Mouse (Mus musculus) left cerebral cortex, postnatal 14 days (tissue): ENCODE results near the gene Rbm45. TPM values are rescaled to one million over a fixed set of nuclear protein-coding genes. Genes with fewer than 3 reads are reported as not detected.

Source experiments
- DNase-seq, 2 experiments: peaks; one replicate each; pipeline ENCODE4 v3.0.0; 2021 to 2022; ENCODE audit warnings: low spot score in 2 of 2, mixed read lengths in 1 of 2
- intact Hi-C: fragments of 180-260 bp; cut with DNase I; formaldehyde crosslinking; loops from one replicate; pipeline ENCODE4 v1.15.1; 2025
- total RNA-seq, 2 experiments: library from RNA; stranded (reverse); gene quantifications; 2 replicates each; pipeline ENCODE4 v1.2.3; 2021

Rbm45 gene
- total RNA-seq, 2 experiments from 2014 or later = 38.2 to 40.2 TPM

- intact Hi-C loops = no loop called here
- no peak for DNase-seq
Measured at GRCm38 (mm10) chr2:76372244-76372643, 2.5 kb downstream of the Rbm45 start.

GRCm38 (mm10) chr2:76374544-76375206 is 4.9 kb downstream of the Rbm45 start:
- no peak for DNase-seq
- intact Hi-C loops = no loop called here

- intact Hi-C loops = no loop called here
- DNase-seq = no peak
Measured at GRCm38 (mm10) chr2:76378646-76379045, 8.9 kb downstream of the Rbm45 start.

GRCm38 (mm10) chr2:76386531-76386930 is 16.7 kb downstream of the Rbm45 start:
- DNase-seq = no peak
- intact Hi-C loops = no loop called here

GRCm38 (mm10) chr2:76400178-76400577 is 30.4 kb downstream of the Rbm45 start:
- intact Hi-C loops = no loop called here
- DNase-seq = no peak

- peak; percentile 37 to 40 for DNase-seq
Measured at GRCm38 (mm10) chr2:76405596-76406150, 35.9 kb downstream of the Rbm45 start.

GRCm38 (mm10) chr2:76406151-76406936 is 36.6 kb downstream of the Rbm45 start, which contains the start of gene Osbpl6:
TSS of gene Osbpl6 (plus strand) at chr2:76406508.
- DNase-seq = peak; percentile 67 to 73
- intact Hi-C loops = no loop called here

More at GRCm38 (mm10) chr2:76405596-76406150, 35.9 kb downstream of the Rbm45 start:
- intact Hi-C loops = no loop called here

- DNase-seq = peak; percentile 64 to 72
Measured at GRCm38 (mm10) chr2:76406937-76407441, 37.2 kb downstream of the Rbm45 start.

GRCm38 (mm10) chr2:76409526-76409925 is 39.7 kb downstream of the Rbm45 start:
- DNase-seq = no peak
- intact Hi-C loops = no loop called here

More at GRCm38 (mm10) chr2:76406937-76407441, 37.2 kb downstream of the Rbm45 start:
- intact Hi-C loops = no loop called here

- DNase-seq = no peak
- intact Hi-C loops = no loop called here
Measured at GRCm38 (mm10) chr2:76409986-76410385, 40.2 kb downstream of the Rbm45 start.

GRCm38 (mm10) chr2:76412924-76413323 is 43.1 kb downstream of the Rbm45 start:
- no peak for DNase-seq
- intact Hi-C loops = no loop called here

GRCm38 (mm10) chr2:76417446-76418141 is 47.8 kb downstream of the Rbm45 start:
- no peak for DNase-seq
- intact Hi-C loops = no loop called here

- intact Hi-C loops = no loop called here
- no peak for DNase-seq
Measured at GRCm38 (mm10) chr2:76418142-76418518, 48.3 kb downstream of the Rbm45 start.

- no peak for DNase-seq
- intact Hi-C loops = no loop called here
Measured at GRCm38 (mm10) chr2:76421411-76421924, 51.7 kb downstream of the Rbm45 start.

GRCm38 (mm10) chr2:76426816-76427215 is 57.0 kb downstream of the Rbm45 start:
- no peak for DNase-seq
- intact Hi-C loops = no loop called here

GRCm38 (mm10) chr2:76429318-76429717 is 59.5 kb downstream of the Rbm45 start:
- no peak for DNase-seq

GRCm38 (mm10) chr2:76429855-76430254 is 60.1 kb downstream of the Rbm45 start:
- no peak for DNase-seq

More at GRCm38 (mm10) chr2:76429318-76429717, 59.5 kb downstream of the Rbm45 start:
- intact Hi-C loops = no loop called here

GRCm38 (mm10) chr2:76430539-76430938 is 60.8 kb downstream of the Rbm45 start:
- DNase-seq = peak in 1 of 2 experiments; percentile 19
- intact Hi-C loops = no loop called here

More at GRCm38 (mm10) chr2:76429855-76430254, 60.1 kb downstream of the Rbm45 start:
- intact Hi-C loops = no loop called here
